Mouse (Mus musculus): ENCODE results near the gene Ndel1. TPM values are rescaled to one million over a fixed set of nuclear protein-coding genes. Genes with fewer than 3 reads are reported as not detected.

Gene Ndel1
- 26.5 and 28.7 TPM in 2 replicates for polyA plus RNA-seq (2012; rRNA removed)

DNA sequence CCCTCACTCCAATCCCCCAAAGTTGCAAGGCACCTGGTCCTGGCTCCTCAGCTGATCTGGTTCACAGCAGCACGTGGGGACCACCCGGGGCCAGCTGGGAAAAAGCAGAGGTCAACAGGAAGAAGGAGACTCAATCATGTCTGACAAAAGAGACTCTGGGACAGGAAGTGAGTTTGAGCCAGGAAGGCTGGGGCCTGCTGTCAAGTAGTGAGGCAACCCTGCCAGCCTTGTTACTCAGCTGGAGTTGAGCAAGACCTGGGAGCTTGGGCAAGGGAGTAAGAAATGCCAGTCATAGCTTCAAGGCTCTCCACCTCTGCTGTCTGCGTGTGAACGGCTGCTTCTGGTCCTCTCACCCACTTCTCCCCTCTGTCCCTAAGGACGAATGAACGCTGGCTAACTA, at the start of gene Ndel1:
TSS of gene Ndel1 (minus strand) at position 111 of the 400 bp plus-strand sequence.

DNA sequence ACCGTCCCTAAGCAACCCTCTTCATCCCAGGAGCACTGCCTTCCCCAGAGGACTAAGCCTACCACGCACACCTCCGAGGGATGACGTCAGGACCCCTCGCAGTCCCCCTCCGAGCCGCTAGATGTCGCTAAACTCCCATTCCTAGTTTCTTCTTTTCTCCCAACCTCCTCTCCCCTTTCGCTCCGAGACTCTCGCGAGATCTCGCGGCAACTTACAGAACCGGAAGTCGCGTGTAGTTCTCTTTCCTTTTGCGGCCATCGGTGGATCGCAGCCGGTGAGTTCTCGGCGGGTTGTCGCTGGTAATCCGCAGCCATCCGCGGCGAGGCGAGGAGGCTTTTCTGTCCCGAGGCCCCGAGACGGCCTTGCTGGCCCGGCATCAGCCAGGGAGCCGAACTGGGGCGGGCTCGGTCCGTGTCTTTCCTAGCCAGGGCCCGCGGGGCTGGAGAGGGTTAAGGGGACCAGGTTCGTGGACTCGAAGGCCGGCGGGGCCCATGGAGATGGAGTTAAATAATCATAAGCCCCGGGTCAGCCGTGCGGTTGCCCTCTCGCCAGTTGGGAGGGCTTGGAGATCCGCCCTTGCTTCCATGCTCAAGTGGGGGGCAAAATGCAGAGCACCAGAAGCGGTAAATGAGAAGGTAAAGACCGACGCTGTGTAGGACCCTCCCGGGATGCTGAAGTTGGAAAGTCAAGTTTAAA, 29.8 kb upstream of the Ndel1 start, which contains the start of gene Rpl26:
TSS of gene Rpl26 (plus strand) at position 233 of the 696 bp plus-strand sequence.

GRCm38 (mm10) chr11:68888253-68888652, 16.6 kb upstream of the Ndel1 start, which contains the start of gene Rnf222:
Gene Rnf222 (plus strand): TSS chr11:68888553.

Other genes starting within 250 kb of the Ndel1 start
- gene Myh10, start 180.3 kb downstream of the Ndel1 start, polyA plus RNA-seq (2012; rRNA removed), result 13.4 and 14.8 TPM in 2 replicates
- 0.06 TPM in 2 replicates for gene Rnf222, start 16.7 kb upstream of the Ndel1 start, polyA plus RNA-seq (2012; rRNA removed)
- gene Rpl26, start 29.7 kb upstream of the Ndel1 start, polyA plus RNA-seq (2012; rRNA removed), result 1,723 and 1,900 TPM in 2 replicates
- not detected in 2 replicates for gene Odf4, start 55.2 kb upstream of the Ndel1 start, polyA plus RNA-seq (2012; rRNA removed)
- gene Arhgef15, start 85.6 kb upstream of the Ndel1 start, polyA plus RNA-seq (2012; rRNA removed), result 2.4 and 3.3 TPM in 2 replicates
- gene Slc25a35, start 96.3 kb upstream of the Ndel1 start, polyA plus RNA-seq (2012; rRNA removed), result 0.50 and 0.72 TPM in 2 replicates
- 9.2 and 10.1 TPM in 2 replicates for gene Rangrf, start 103.3 kb upstream of the Ndel1 start, polyA plus RNA-seq (2012; rRNA removed)
- gene Pfas, start 136.6 kb upstream of the Ndel1 start, polyA plus RNA-seq (2012; rRNA removed), result 5.6 and 6.6 TPM in 2 replicates
- gene Ctc1, start 144.1 kb upstream of the Ndel1 start, polyA plus RNA-seq (2012; rRNA removed), result 13.8 and 16.8 TPM in 2 replicates
- gene Aurkb, start 173.8 kb upstream of the Ndel1 start, polyA plus RNA-seq (2012; rRNA removed), result 37.0 and 39.6 TPM in 2 replicates
- 6.1 and 6.7 TPM in 2 replicates for gene Borcs6, start 187.9 kb upstream of the Ndel1 start, polyA plus RNA-seq (2012; rRNA removed)
- gene Tmem107, start 198.9 kb upstream of the Ndel1 start, polyA plus RNA-seq (2012; rRNA removed), result 9.0 and 9.5 TPM in 2 replicates
- gene Vamp2, start 216.6 kb upstream of the Ndel1 start, polyA plus RNA-seq (2012; rRNA removed), result 28.3 and 32.3 TPM in 2 replicates
- 6.8 and 9.4 TPM in 2 replicates for gene Per1, start 223.4 kb upstream of the Ndel1 start, polyA plus RNA-seq (2012; rRNA removed)
- gene Hes7, start 248.5 kb upstream of the Ndel1 start, polyA plus RNA-seq (2012; rRNA removed), result 0.15 and 0.19 TPM in 2 replicates

Data from liver, embryonic 18 days (tissue).